Mouse (Mus musculus): ENCODE measurements at regions not wholly inside any gene's neighbourhood (a gene's known extent, or its start where the extent isn't known, plus 50 kb on each side); places are given as distances from the start of the nearest gene placed in this dataset.

- Histone ChIP-seq H3K27ac (ENCODE audit: low read length) (no peak overlapping the region), H3K4me3 (ENCODE audit: low read depth, low read length) (no peak overlapping the region), H3K27me3 (replicated peaks; ENCODE audit: insufficient read depth, low read length) (no peaks in the 10 kb centered on the region), H3K9me3 (ENCODE audit: low read length) (no peaks in the 10 kb centered on the region), H3K4me2 (replicated peaks; ENCODE audit: low read depth, low read length) (no peak overlapping the region), H3K4me1 (ENCODE audit: insufficient read depth, low read depth, low read length) (no peaks in the 10 kb centered on the region), H3K36me3 (ENCODE audit: insufficient read depth, low read length) (no peaks in the 10 kb centered on the region), H3K9ac (replicated peaks; ENCODE audit: low read depth) (no peak overlapping the region)
- TF ChIP-seq CTCF (IDR thresholded peaks at IDR 0.05) (no peak), EP300 (IDR thresholded peaks at IDR 0.05) (no peak)
- 92% methylated on average over 7 of the region's 7 CpGs for WGBS
- ATAC-seq (no peak), DNase-seq (ENCODE audit: low spot score) (no peak)
Observed at GRCm38 (mm10) chr16:55735476-55735968, 103.2 kb downstream of the Nfkbiz start.

GRCm38 (mm10) chr16:55734301-55734700, 104.4 kb downstream of the Nfkbiz start:
- 79% methylated on average over 11 of the region's 11 CpGs for WGBS

GRCm38 (mm10) chr16:55733751-55734150, 104.9 kb downstream of the Nfkbiz start:
- H3K4me2 ChIP-seq (replicated peaks; ENCODE audit: low read depth, low read length), result no peak overlapping the region
- 58% methylated on average over 4 of the region's 4 CpGs for WGBS
- no peak overlapping the region for H3K4me3 ChIP-seq (ENCODE audit: low read depth, low read length)
- DNase-seq (ENCODE audit: low spot score) (peak; percentile 56), ATAC-seq (peak; percentile 44)
- H3K9ac ChIP-seq (replicated peaks; ENCODE audit: low read depth), result no peak overlapping the region
- no peaks in the 10 kb centered on the region for H3K9me3 ChIP-seq (ENCODE audit: low read length)
- no peaks in the 10 kb centered on the region for H3K4me1 ChIP-seq (ENCODE audit: insufficient read depth, low read depth, low read length)
- H3K27ac ChIP-seq (ENCODE audit: low read length), result no peak overlapping the region
- TF ChIP-seq EP300 (IDR thresholded peaks at IDR 0.05) (no peak), CTCF (IDR thresholded peaks at IDR 0.05) (no peak)
- no peaks in the 10 kb centered on the region for H3K27me3 ChIP-seq (replicated peaks; ENCODE audit: insufficient read depth, low read length)
- no peaks in the 10 kb centered on the region for H3K36me3 ChIP-seq (ENCODE audit: insufficient read depth, low read length)

More at GRCm38 (mm10) chr16:55734301-55734700, 104.4 kb downstream of the Nfkbiz start:
- TF ChIP-seq EP300 (IDR thresholded peaks at IDR 0.05), result no peak
- TF ChIP-seq CTCF (IDR thresholded peaks at IDR 0.05), result no peak
- Histone ChIP-seq H3K4me1 (ENCODE audit: insufficient read depth, low read depth, low read length) (no peaks in the 10 kb centered on the region), H3K4me2 (replicated peaks; ENCODE audit: low read depth, low read length) (no peak overlapping the region), H3K9ac (replicated peaks; ENCODE audit: low read depth) (no peak overlapping the region), H3K36me3 (ENCODE audit: insufficient read depth, low read length) (no peaks in the 10 kb centered on the region), H3K27me3 (replicated peaks; ENCODE audit: insufficient read depth, low read length) (no peaks in the 10 kb centered on the region), H3K4me3 (ENCODE audit: low read depth, low read length) (no peak overlapping the region), H3K9me3 (ENCODE audit: low read length) (no peaks in the 10 kb centered on the region), H3K27ac (ENCODE audit: low read length) (no peak overlapping the region)
- no peak for ATAC-seq
- no peak for DNase-seq (ENCODE audit: low spot score)

GRCm38 (mm10) chr16:55731003-55731402, 107.7 kb downstream of the Nfkbiz start:
- Histone ChIP-seq H3K27me3 (replicated peaks; ENCODE audit: insufficient read depth, low read length) (no peaks in the 10 kb centered on the region), H3K27ac (ENCODE audit: low read length) (no peak overlapping the region), H3K4me1 (ENCODE audit: insufficient read depth, low read depth, low read length) (no peaks in the 10 kb centered on the region), H3K36me3 (ENCODE audit: insufficient read depth, low read length) (no peaks in the 10 kb centered on the region), H3K4me2 (replicated peaks; ENCODE audit: low read depth, low read length) (no peak overlapping the region), H3K9ac (replicated peaks; ENCODE audit: low read depth) (no peak overlapping the region), H3K9me3 (ENCODE audit: low read length) (no peaks in the 10 kb centered on the region), H3K4me3 (ENCODE audit: low read depth, low read length) (no peak overlapping the region)
- peak; percentile 55 for DNase-seq (ENCODE audit: low spot score)
- WGBS, result 52% methylated on average over 8 of the region's 8 CpGs
- ATAC-seq, result peak; percentile 57
- TF ChIP-seq CTCF (IDR thresholded peaks at IDR 0.05) (no peak), EP300 (IDR thresholded peaks at IDR 0.05) (peak; percentile 36; the same call in 1 of the 2 replicates)

- no peak for TF ChIP-seq CTCF (IDR thresholded peaks at IDR 0.05)
- TF ChIP-seq EP300 (IDR thresholded peaks at IDR 0.05), result no peak
- Histone ChIP-seq H3K4me3 (ENCODE audit: low read depth, low read length) (no peak overlapping the region), H3K4me2 (replicated peaks; ENCODE audit: low read depth, low read length) (no peak overlapping the region), H3K9ac (replicated peaks; ENCODE audit: low read depth) (no peak overlapping the region), H3K36me3 (ENCODE audit: insufficient read depth, low read length) (no peaks in the 10 kb centered on the region), H3K27me3 (replicated peaks; ENCODE audit: insufficient read depth, low read length) (no peaks in the 10 kb centered on the region), H3K9me3 (ENCODE audit: low read length) (no peaks in the 10 kb centered on the region), H3K27ac (ENCODE audit: low read length) (no peak overlapping the region), H3K4me1 (ENCODE audit: insufficient read depth, low read depth, low read length) (no peaks in the 10 kb centered on the region)
- WGBS, result 62% methylated on average over 3 of the region's 3 CpGs
- no peak for DNase-seq (ENCODE audit: low spot score)
- no peak for ATAC-seq
Observed at GRCm38 (mm10) chr16:55726538-55726937, 112.2 kb downstream of the Nfkbiz start.

GRCm38 (mm10) chr16:55720430-55720829, 118.3 kb downstream of the Nfkbiz start:
- 58% methylated on average over 3 of the region's 3 CpGs for whole genome bisulfite sequencing
- no peaks in the 10 kb centered on the region for H3K36me3 ChIP-seq (ENCODE audit: insufficient read depth, low read length)
- H3K4me1 ChIP-seq (ENCODE audit: insufficient read depth, low read depth, low read length), result no peaks in the 10 kb centered on the region
- H3K4me2 ChIP-seq (replicated peaks; ENCODE audit: low read depth, low read length), result no peak overlapping the region
- H3K27me3 ChIP-seq (replicated peaks; ENCODE audit: insufficient read depth, low read length), result no peaks in the 10 kb centered on the region
- DNase-seq (ENCODE audit: low spot score), result no peak
- no peak overlapping the region for H3K27ac ChIP-seq (ENCODE audit: low read length)
- no peak for ATAC-seq
- H3K9me3 ChIP-seq (ENCODE audit: low read length), result no peaks in the 10 kb centered on the region
- no peak overlapping the region for H3K9ac ChIP-seq (replicated peaks; ENCODE audit: low read depth)
- no peak overlapping the region for H3K4me3 ChIP-seq (ENCODE audit: low read depth, low read length)
- no peak for TF ChIP-seq EP300 (IDR thresholded peaks at IDR 0.05)
- no peak for TF ChIP-seq CTCF (IDR thresholded peaks at IDR 0.05)

GRCm38 (mm10) chr16:55710017-55710416, 128.7 kb downstream of the Nfkbiz start:
- no peaks in the 10 kb centered on the region for H3K36me3 ChIP-seq (ENCODE audit: insufficient read depth, low read length)
- no peaks in the 10 kb centered on the region for H3K27me3 ChIP-seq (replicated peaks; ENCODE audit: insufficient read depth, low read length)
- TF ChIP-seq EP300 (IDR thresholded peaks at IDR 0.05) (no peak), CTCF (IDR thresholded peaks at IDR 0.05) (no peak)
- DNase-seq (ENCODE audit: low spot score), result no peak
- ATAC-seq, result no peak
- no peak overlapping the region for H3K27ac ChIP-seq (ENCODE audit: low read length)
- H3K4me1 ChIP-seq (ENCODE audit: insufficient read depth, low read depth, low read length), result no peaks in the 10 kb centered on the region
- H3K4me3 ChIP-seq (ENCODE audit: low read depth, low read length), result no peak overlapping the region
- H3K4me2 ChIP-seq (replicated peaks; ENCODE audit: low read depth, low read length), result no peak overlapping the region
- WGBS, result 55% methylated on average over 3 of the region's 3 CpGs
- H3K9me3 ChIP-seq (ENCODE audit: low read length), result no peaks in the 10 kb centered on the region
- no peak overlapping the region for H3K9ac ChIP-seq (replicated peaks; ENCODE audit: low read depth)
